Mouse (Mus musculus): Measurements from ENCODE around the gene Hsf5.

GRCm38 (mm10) chr11:87578249-87578962 is 38.6 kb upstream of the Hsf5 start:
- TF ChIP-seq CTCF (IDR thresholded peaks at IDR 0.05; ENCODE audit: control insufficient read depth, insufficient read depth, insufficient read length), result no peak
- no peak for TF ChIP-seq USF1 (IDR thresholded peaks at IDR 0.05; ENCODE audit: low read depth)
- TF ChIP-seq MAX (IDR thresholded peaks at IDR 0.05), result no peak
- TF ChIP-seq MYOG (IDR thresholded peaks at IDR 0.05; ENCODE audit: control insufficient read depth, extremely low read depth, insufficient read length), result no peak
- TF ChIP-seq CEBPB (IDR thresholded peaks at IDR 0.05; ENCODE audit: low read depth), result no peak
- TF ChIP-seq FOSL1 (IDR thresholded peaks at IDR 0.05; ENCODE audit: insufficient read depth, low read length, poor library complexity, severe bottlenecking), result no peak
